Mouse (Mus musculus) gastrocnemius, adult 8-10 months (tissue): ENCODE data around the gene Ankrd65. TPM values are rescaled to one million over a fixed set of nuclear protein-coding genes. Genes with fewer than 3 reads are reported as not detected.

ENCODE experiments used
- DNase-seq, 2 experiments: peaks; one replicate each; pipeline ENCODE4 v3.0.0; 2022; ENCODE audit warnings: low spot score in 2 of 2
- total RNA-seq, 4 experiments: library from RNA; stranded (reverse); gene quantifications; 2 replicates each; pipeline ENCODE4 v1.2.4; 2022

Gene Ankrd65
- total RNA-seq, 4 experiments from 2014 or later, result not detected

- DNase-seq, result peak; percentile 81 to 90
These were observed 21.9 kb downstream of the Ankrd65 start, which contains the start of gene Ccnl2 for GRCm38 (mm10) chr4:155811929-155812664. TSS of gene Ccnl2 (plus strand) at chr4:155812489.

- DNase-seq, result no peak
These were observed 22.5 kb downstream of the Ankrd65 start for GRCm38 (mm10) chr4:155812665-155813181.

- no peak for DNase-seq
These were observed 27.3 kb downstream of the Ankrd65 start for GRCm38 (mm10) chr4:155817533-155817932.

- no peak for DNase-seq
These were observed 30.8 kb downstream of the Ankrd65 start for GRCm38 (mm10) chr4:155821025-155821424.

GRCm38 (mm10) chr4:155823443-155823842 lies 33.2 kb downstream of the Ankrd65 start:
- no peak for DNase-seq

- no peak for DNase-seq
These were observed 39.6 kb downstream of the Ankrd65 start for GRCm38 (mm10) chr4:155829866-155830265.

GRCm38 (mm10) chr4:155830596-155830995 lies 40.4 kb downstream of the Ankrd65 start:
- DNase-seq, result no peak

- DNase-seq, result peak; percentile 90 to 93
These were observed 41.0 kb downstream of the Ankrd65 start, which contains the start of gene Aurkaip1 for GRCm38 (mm10) chr4:155831205-155831766. TSS of gene Aurkaip1 (plus strand) at chr4:155831272.

- DNase-seq, result no peak
These were observed 41.6 kb downstream of the Ankrd65 start for GRCm38 (mm10) chr4:155831831-155832230.

GRCm38 (mm10) chr4:155832321-155832720 lies 42.1 kb downstream of the Ankrd65 start:
- no peak for DNase-seq

GRCm38 (mm10) chr4:155833234-155833633 lies 43.0 kb downstream of the Ankrd65 start:
- no peak for DNase-seq

GRCm38 (mm10) chr4:155833836-155834235 lies 43.6 kb downstream of the Ankrd65 start:
- peak; percentile 70 to 79 for DNase-seq

GRCm38 (mm10) chr4:155837404-155838010 lies 47.3 kb downstream of the Ankrd65 start:
- DNase-seq, result peak; percentile 51 to 73

- DNase-seq, result peak; percentile 50 to 64
These were observed 48.2 kb downstream of the Ankrd65 start for GRCm38 (mm10) chr4:155838187-155839153.

GRCm38 (mm10) chr4:155839483-155839910 lies 49.3 kb downstream of the Ankrd65 start, which contains the start of gene Mxra8:
TSS of gene Mxra8 (plus strand) at chr4:155839680.
- peak; percentile 89 to 92 for DNase-seq

GRCm38 (mm10) chr4:155840076-155841002 lies 50.1 kb downstream of the Ankrd65 start:
- DNase-seq, result peak; percentile 38 to 63

GRCm38 (mm10) chr4:155841003-155841454 lies 50.8 kb downstream of the Ankrd65 start:
- peak; percentile 61 to 73 for DNase-seq

- peak in 1 of 2 experiments; percentile 19 for DNase-seq
These were observed 51.5 kb downstream of the Ankrd65 start for GRCm38 (mm10) chr4:155841651-155842270.

GRCm38 (mm10) chr4:155843231-155843630 lies 53.0 kb downstream of the Ankrd65 start:
- no peak for DNase-seq
